Mouse (Mus musculus) intestine, postnatal 0 days (tissue): ENCODE results near the gene Pycr1. TPM values are rescaled to one million over a fixed set of nuclear protein-coding genes. Genes with fewer than 3 reads are reported as not detected.

Experiments used
- ATAC-seq: fragments of 200-750 bp; cut with Nextera tagmentation; 2 replicates; pipeline ENCODE4 v1.8.0; 2017; ENCODE audit warnings: mild to moderate bottlenecking, moderate TSS enrichment, moderate library complexity
- H3K27ac ChIP-seq: fragments of 300-500 bp; sonication (generic); 2 replicates; pipeline ENCODE4 v1.5.1; 2014; ENCODE audit warnings: mild to moderate bottlenecking, low read depth, low read length, moderate library complexity
- H3K27me3 ChIP-seq: fragments of 300-500 bp; sonication (generic); replicated peaks from 2 replicates; pipeline ENCODE4 v1.6.1; 2014; ENCODE audit warnings: low read length, mixed read lengths; ENCODE audit not compliant: control insufficient read depth, insufficient read depth
- H3K36me3 ChIP-seq: fragments of 300-500 bp; sonication (generic); 2 replicates; pipeline ENCODE4 v1.6.1; 2014; ENCODE audit warnings: mild to moderate bottlenecking, moderate library complexity; ENCODE audit not compliant: control insufficient read depth, insufficient read depth
- H3K4me1 ChIP-seq: fragments of 300-500 bp; sonication (generic); replicated peaks from 2 replicates; pipeline ENCODE4 v1.6.1; 2014; ENCODE audit warnings: antibody characterized with exemption, low read length, mixed read lengths; ENCODE audit not compliant: control insufficient read depth, insufficient read depth
- H3K4me2 ChIP-seq: fragments of 300-500 bp; sonication (generic); replicated peaks from 2 replicates; pipeline ENCODE4 v1.6.1; 2014; ENCODE audit warnings: low read depth, mild to moderate bottlenecking, moderate library complexity
- H3K4me3 ChIP-seq: fragments of 300-500 bp; sonication (generic); 2 replicates; pipeline ENCODE4 v1.5.1; 2014; ENCODE audit warnings: low read depth, low read length
- H3K9ac ChIP-seq: fragments of 300-500 bp; sonication (generic); 2 replicates; pipeline ENCODE4 v1.6.1; 2014; ENCODE audit warnings: mild to moderate bottlenecking, low read depth, low read length
- H3K9me3 ChIP-seq: fragments of 300-500 bp; sonication (generic); 2 replicates; pipeline ENCODE4 v1.6.1; 2016; ENCODE audit warnings: mixed run types; ENCODE audit not compliant: control insufficient read depth
- CTCF ChIP-seq: sonication (generic); IDR thresholded peaks from 2 replicates; pipeline ENCODE4 v1.5.1; 2016; ENCODE audit warnings: low read depth, mild to moderate bottlenecking, control low read depth, antibody characterized with exemption, moderate library complexity
- WGBS: fragments of 180-500 bp; shearing (Covaris S2); extraction: QIAGEN DNeasy Blood & Tissue Kit; methylation state at CpG from one replicate; pipeline ENCODE4 v1.1.7; 2014; 5-methylcytosine and 5-hydroxymethylcytosine counted together
- polyA plus RNA-seq: library from polyadenylated mRNA; unstranded; fragments of >200 nt; fragmentation: Nextera tagmentation; extraction: Ambion mirVana; gene quantifications from 2 replicates; pipeline ENCODE4 v1.2.1, GENCODE M21; 2015

Gene Pycr1
- polyA plus RNA-seq, 1 experiment from 2014 or later, result 6.5 TPM

GRCm38 (mm10) chr11:120606764-120607163, 36.8 kb downstream of the Pycr1 start:
- Histone ChIP-seq H3K36me3 (peaks cover 52% of the 10 kb centered on the region), H3K27me3 (no peaks in the 10 kb centered on the region), H3K4me1 (no peaks in the 10 kb centered on the region; the same call in 1 of the 2 replicates), H3K9me3 (no peaks in the 10 kb centered on the region), H3K4me2 (no peak overlapping the region), H3K27ac (0 out of 2 replicates have a peak overlapping the region, but pooled peaks have one; percentile 15), H3K9ac (no peak overlapping the region), H3K4me3 (no peak overlapping the region)
- no peak for ATAC-seq
- 69% methylated on average over 4 of the region's 4 CpGs for WGBS
- TF ChIP-seq CTCF, result no peak

- Histone ChIP-seq H3K9ac (no peak overlapping the region), H3K4me1 (no peaks in the 10 kb centered on the region; the same call in 1 of the 2 replicates), H3K27ac (no peak overlapping the region), H3K36me3 (peaks cover 41% of the 10 kb centered on the region), H3K4me2 (no peak overlapping the region), H3K9me3 (no peaks in the 10 kb centered on the region), H3K4me3 (no peak overlapping the region), H3K27me3 (no peaks in the 10 kb centered on the region)
- ATAC-seq, result no peak
- WGBS, result 87% methylated on average over 7 of the region's 7 CpGs
- TF ChIP-seq CTCF, result no peak
These were observed 37.9 kb downstream of the Pycr1 start for GRCm38 (mm10) chr11:120605667-120606066.

DNA sequence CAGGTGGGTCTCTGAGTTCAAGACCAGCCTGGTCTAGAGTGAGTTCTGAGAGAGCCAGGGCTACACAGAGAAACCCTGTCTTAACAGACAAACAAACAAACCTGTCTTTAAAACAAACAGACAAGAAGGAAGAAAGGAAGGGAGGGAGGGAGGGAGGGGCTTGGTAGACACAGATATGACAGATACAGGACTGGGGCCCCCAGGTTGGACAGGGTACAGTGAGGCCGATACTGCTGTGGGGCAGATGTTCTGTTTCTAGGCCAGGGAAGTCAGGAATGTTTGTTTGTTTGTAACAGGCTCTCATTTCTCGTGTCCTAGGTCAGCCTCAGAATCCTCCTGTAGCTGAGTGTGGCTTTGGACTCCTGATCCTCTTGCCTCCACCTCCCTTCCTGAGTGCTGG, 40.0 kb downstream of the Pycr1 start:
- peaks cover 6% of the 10 kb centered on the region; the same call in 1 of the 2 replicates for H3K4me1 ChIP-seq
- WGBS, result 52% methylated on average over 2 of the region's 2 CpGs
- peaks cover 31% of the 10 kb centered on the region for H3K36me3 ChIP-seq
- H3K27me3 ChIP-seq, result no peaks in the 10 kb centered on the region
- no peak overlapping the region for H3K4me3 ChIP-seq
- no peaks in the 10 kb centered on the region for H3K9me3 ChIP-seq
- H3K9ac ChIP-seq, result no peak overlapping the region
- no peak overlapping the region for H3K4me2 ChIP-seq
- ATAC-seq, result no peak
- no peak overlapping the region for H3K27ac ChIP-seq
- no peak for TF ChIP-seq CTCF

DNA sequence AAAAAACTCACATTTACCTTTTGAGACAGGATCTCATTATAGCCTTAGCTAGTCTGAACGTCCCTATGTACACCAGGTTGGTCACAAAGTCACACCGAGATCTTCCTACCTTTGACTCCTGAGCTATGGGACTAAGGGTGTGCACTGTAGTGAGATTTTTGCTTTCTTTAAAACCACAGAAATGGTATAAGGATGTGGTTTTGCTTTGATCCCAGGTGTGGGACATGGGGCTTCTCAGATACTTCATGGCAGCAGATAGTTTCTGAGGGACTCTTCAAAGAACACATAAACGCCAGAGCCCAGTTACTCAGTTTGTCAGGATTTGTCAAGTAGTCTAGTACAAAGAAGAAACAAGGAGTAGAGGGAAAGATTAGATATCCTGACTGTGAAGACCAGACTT, 42.9 kb downstream of the Pycr1 start:
- no peaks in the 10 kb centered on the region for H3K9me3 ChIP-seq
- H3K4me3 ChIP-seq, result no peak overlapping the region
- 87% methylated on average over 3 of the region's 3 CpGs for whole genome bisulfite sequencing
- H3K9ac ChIP-seq, result no peak overlapping the region
- H3K36me3 ChIP-seq, result peaks cover 34% of the 10 kb centered on the region
- H3K4me1 ChIP-seq, result 0 out of 2 replicates have a peak, but pooled peaks cover 6% of the 10 kb centered on the region
- no peak for TF ChIP-seq CTCF
- no peak overlapping the region for H3K4me2 ChIP-seq
- ATAC-seq, result no peak
- H3K27ac ChIP-seq, result no peak overlapping the region
- H3K27me3 ChIP-seq, result no peaks in the 10 kb centered on the region

- TF ChIP-seq CTCF, result no peak
- Histone ChIP-seq H3K27me3 (no peaks in the 10 kb centered on the region), H3K4me1 (0 out of 2 replicates have a peak, but pooled peaks cover 6% of the 10 kb centered on the region), H3K4me2 (peak overlapping the region; percentile 77), H3K4me3 (peak overlapping the region; percentile 65), H3K9me3 (no peaks in the 10 kb centered on the region), H3K36me3 (peaks cover 44% of the 10 kb centered on the region), H3K27ac (no peak overlapping the region), H3K9ac (peak overlapping the region; percentile 97)
- ATAC-seq, result no peak
- WGBS, result 47% methylated on average over 17 of the region's 17 CpGs
These were observed 44.5 kb downstream of the Pycr1 start for GRCm38 (mm10) chr11:120598990-120599549.

DNA sequence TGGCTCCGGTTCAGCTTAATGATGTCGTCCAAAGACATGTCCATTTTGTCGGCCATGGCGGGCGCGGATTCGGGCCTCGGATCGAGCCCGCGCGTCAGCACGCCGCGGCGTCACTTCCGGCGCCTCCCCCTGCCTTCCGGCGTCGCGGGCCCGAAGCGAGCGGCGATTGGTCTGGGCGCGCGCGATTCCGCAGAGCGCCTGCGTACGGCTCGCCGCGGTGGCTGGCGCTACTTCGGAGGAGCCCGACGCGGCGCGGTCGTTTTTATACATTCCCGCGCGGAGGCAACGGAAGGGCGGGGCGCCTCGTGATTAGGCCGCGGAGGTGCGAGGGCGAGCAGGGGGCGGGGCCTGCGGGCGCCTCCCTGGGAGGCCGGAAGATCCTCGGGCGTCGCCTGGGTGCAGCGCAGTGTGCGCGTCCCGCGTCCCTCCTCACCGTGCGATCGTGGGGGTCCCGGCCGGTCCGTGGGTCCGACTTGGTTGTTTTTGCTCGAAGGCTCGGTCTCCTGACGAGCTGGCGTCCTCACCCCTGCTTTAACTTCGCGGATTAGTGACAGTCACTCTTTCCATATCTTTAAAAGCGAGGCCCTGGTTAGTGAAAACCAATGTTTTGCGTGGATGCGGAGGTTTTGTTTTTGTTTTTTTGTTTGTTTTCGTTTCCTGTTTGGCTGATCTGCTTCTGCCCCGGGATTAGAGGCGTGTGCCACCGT, 45.1 kb downstream of the Pycr1 start, which contains the start of the genes Alyref and Anapc11:
Gene Alyref (minus strand): TSS at position 83 of the 707 bp plus-strand sequence.
Gene Anapc11 (plus strand): TSS at position 139 of the 707 bp plus-strand sequence.
- peak; percentile 99 for ATAC-seq
- H3K4me3 ChIP-seq, result peak within 1 kb of the TSS; percentile 65
- WGBS, result under 1% methylated on average over 87 of the region's 88 CpGs
- peak within 1 kb of the TSS; percentile 94 for H3K27ac ChIP-seq
- H3K9me3 ChIP-seq, result no peaks in the 10 kb centered on the region
- H3K4me1 ChIP-seq, result 0 out of 2 replicates have a peak, but pooled peaks cover 6% of the 10 kb centered on the region
- H3K4me2 ChIP-seq, result peak within 1 kb of the TSS; percentile 77
- peak within 1 kb of the TSS; percentile 97 for H3K9ac ChIP-seq
- peaks cover 43% of the 10 kb centered on the region for H3K36me3 ChIP-seq
- no peak; the same call in 1 of the 2 replicates for TF ChIP-seq CTCF
- no peaks in the 10 kb centered on the region for H3K27me3 ChIP-seq
